Comparison of ENCODE assay signal across 20 mouse cellular contexts in genomic region chr11:106498739-106499379, GRCm38 (mm10). TPM values are rescaled to one million over a fixed set of nuclear protein-coding genes. Genes with fewer than 3 reads are reported as not detected.
DNase-seq lines count a peak whose midpoint lies in the region; ATAC-seq and TF ChIP-seq lines count a peak whose summit lies in the region.
"Had no signal": no experiment of that assay in that cellular context is flagged by ENCODE, and none has a peak within 500 bp of the region (broad histone marks: within the 10 kb centered on the region; RNA-seq: fewer than 3 reads in every experiment).

No protein-coding gene starts in this region.

- H3K27ac ChIP-seq in forebrain, embryonic 10.5 days: 0 out of 2 replicates have a peak overlapping the region, but pooled peaks have one; percentile 30
- no peak overlapping the region for H3K27ac ChIP-seq in forebrain, embryonic 15.5 days (replicated peaks)
- no peak overlapping the region for H3K27ac ChIP-seq in liver, postnatal 0 days (ENCODE audit: low read depth)
- no peak overlapping the region for H3K27ac ChIP-seq in liver, embryonic 12.5 days
- H3K27ac ChIP-seq in bone marrow macrophage, adult 2 months (ENCODE audit: insufficient read depth, low read depth, low read length): peak overlapping the region; percentile 50
- H3K27ac ChIP-seq: hindbrain, embryonic 10.5 days; limb, embryonic 12.5 days; liver, embryonic 13.5 days; midbrain, embryonic 10.5 days had no signal

- no peak for TF ChIP-seq EP300 in liver, postnatal 0 days (IDR thresholded peaks at IDR 0.05; ENCODE audit: low read depth)

- DNase-seq in forebrain, embryonic 10.5 days (ENCODE audit: extremely low spot score, low spot score): no peak
- DNase-seq in liver, postnatal 0 days: no peak
- DNase-seq in gastrocnemius, postnatal 10 days: no peak
- no peak for DNase-seq in left cerebral cortex, postnatal 10 days (ENCODE audit: extremely low spot score in 1 of 2, low spot score in 2 of 2)
- DNase-seq: adrenal gland, adult 2 months; B cell, adult 2 months; cerebellum, adult 8-10 months; forebrain, postnatal 0 days; gastrocnemius, postnatal 36 days; liver, embryonic 13.5 days; lung, embryonic 14.5 days had no signal

- H3K4me1 ChIP-seq in forebrain, embryonic 10.5 days: peaks cover 32% of the 10 kb centered on the region
- H3K4me1 ChIP-seq in forebrain, embryonic 15.5 days: peaks cover 15% of the 10 kb centered on the region
- H3K4me1 ChIP-seq in liver, postnatal 0 days (ENCODE audit: insufficient read depth): peaks cover 8% of the 10 kb centered on the region
- peaks cover 31% of the 10 kb centered on the region for H3K4me1 ChIP-seq in liver, embryonic 12.5 days
- H3K4me1 ChIP-seq in E14TG2a.4 (replicated peaks; ENCODE audit: low read depth, low read length): peaks cover 44% of the 10 kb centered on the region
- H3K4me1 ChIP-seq in bone marrow macrophage, adult 2 months (ENCODE audit: control insufficient read depth, insufficient read depth, low read length): peaks cover 13% of the 10 kb centered on the region

- no peaks in the 10 kb centered on the region for H3K36me3 ChIP-seq in forebrain, embryonic 10.5 days (replicated peaks)
- no peaks in the 10 kb centered on the region for H3K36me3 ChIP-seq in forebrain, embryonic 15.5 days
- 0 out of 2 replicates have a peak, but pooled peaks cover 2% of the 10 kb centered on the region for H3K36me3 ChIP-seq in liver, postnatal 0 days (replicated peaks; ENCODE audit: insufficient read depth, low read length)
- no peaks in the 10 kb centered on the region for H3K36me3 ChIP-seq in liver, embryonic 12.5 days
- H3K36me3 ChIP-seq in E14TG2a.4 (ENCODE audit: insufficient read depth, low read length): peaks cover 4% of the 10 kb centered on the region
- H3K36me3 ChIP-seq: limb, embryonic 12.5 days; liver, embryonic 13.5 days; midbrain, embryonic 10.5 days had no signal

- TF ChIP-seq CTCF in liver, postnatal 0 days (IDR thresholded peaks at IDR 0.05; ENCODE audit: low read depth): 0 out of 2 replicates have a peak, but pooled peaks have one; percentile 2
- no peak for TF ChIP-seq CTCF in E14TG2a.4 (conservative IDR thresholded peaks at IDR 0.05; ENCODE audit: low read length)
- TF ChIP-seq CTCF in bone marrow macrophage, adult 2 months (IDR thresholded peaks at IDR 0.05; ENCODE audit: low read depth, low read length): no peak

- WGBS in forebrain, embryonic 10.5 days: 21% methylated on average over 4 of the region's 4 CpGs
- WGBS in forebrain, embryonic 15.5 days: 12% methylated on average over 4 of the region's 4 CpGs
- WGBS in liver, postnatal 0 days (ENCODE audit: insufficient replicate concordance): 48% methylated on average over 4 of the region's 4 CpGs
- WGBS in liver, embryonic 12.5 days (ENCODE audit: insufficient replicate concordance): 62% methylated on average over 4 of the region's 4 CpGs

- ATAC-seq in forebrain, embryonic 15.5 days (replicated peaks): no peak
- no peak for ATAC-seq in liver, postnatal 0 days
- no peak for ATAC-seq in liver, embryonic 12.5 days
- ATAC-seq: forebrain, postnatal 0 days; intestine, postnatal 0 days; Patski had no signal

- TF ChIP-seq POLR2A in bone marrow macrophage, adult 2 months (IDR thresholded peaks at IDR 0.05; ENCODE audit: borderline replicate concordance, low read depth, low read length): no peak

- no peak overlapping the region for H3K4me2 ChIP-seq in forebrain, embryonic 15.5 days (replicated peaks)
- H3K4me2 ChIP-seq in liver, postnatal 0 days (ENCODE audit: low read depth, low read length): no peak overlapping the region
- no peak overlapping the region for H3K4me2 ChIP-seq in liver, embryonic 12.5 days
- H3K4me2 ChIP-seq: limb, embryonic 12.5 days; liver, embryonic 13.5 days; lung, embryonic 14.5 days had no signal

- H3K4me3 ChIP-seq in forebrain, embryonic 10.5 days: no peak overlapping the region
- no peak overlapping the region for H3K4me3 ChIP-seq in forebrain, embryonic 15.5 days
- H3K4me3 ChIP-seq in liver, postnatal 0 days (ENCODE audit: low read depth, low read length): no peak overlapping the region
- no peak overlapping the region for H3K4me3 ChIP-seq in liver, embryonic 12.5 days
- H3K4me3 ChIP-seq in E14TG2a.4 (replicated peaks; ENCODE audit: low read length): 0 out of 2 replicates have a peak overlapping the region, but pooled peaks have one; percentile 17
- H3K4me3 ChIP-seq in bone marrow macrophage, adult 2 months (ENCODE audit: insufficient read depth, low read length): no peak overlapping the region
- H3K4me3 ChIP-seq: hindbrain, embryonic 10.5 days; limb, embryonic 12.5 days; liver, embryonic 13.5 days; midbrain, embryonic 10.5 days had no signal

- intact Hi-C loops in left cerebral cortex, postnatal 10 days (cut with DNase I): loop anchor here (10.0 kb wide), 1 partner anchor 246 kb away; no protein-coding TSS in a partner anchor

- H3K27me3 ChIP-seq in forebrain, embryonic 10.5 days (ENCODE audit: poor library complexity, severe bottlenecking): no peaks in the 10 kb centered on the region
- no peaks in the 10 kb centered on the region for H3K27me3 ChIP-seq in forebrain, embryonic 15.5 days
- H3K27me3 ChIP-seq in liver, postnatal 0 days (ENCODE audit: insufficient read depth, low read length): no peaks in the 10 kb centered on the region
- no peaks in the 10 kb centered on the region for H3K27me3 ChIP-seq in liver, embryonic 12.5 days (replicated peaks)
- H3K27me3 ChIP-seq in E14TG2a.4 (ENCODE audit: insufficient read depth, low read length): no peaks in the 10 kb centered on the region
- H3K27me3 ChIP-seq: limb, embryonic 12.5 days; liver, embryonic 13.5 days; Patski had no signal

- H3K9ac ChIP-seq in forebrain, embryonic 15.5 days (replicated peaks): no peak overlapping the region
- H3K9ac ChIP-seq in liver, postnatal 0 days (replicated peaks): no peak overlapping the region
- no peak overlapping the region for H3K9ac ChIP-seq in liver, embryonic 12.5 days
- H3K9ac ChIP-seq: forebrain, postnatal 0 days; limb, embryonic 12.5 days; liver, embryonic 13.5 days; lung, embryonic 14.5 days had no signal

- no peaks in the 10 kb centered on the region for H3K9me3 ChIP-seq in forebrain, embryonic 10.5 days
- H3K9me3 ChIP-seq in forebrain, embryonic 15.5 days: no peaks in the 10 kb centered on the region
- no peaks in the 10 kb centered on the region for H3K9me3 ChIP-seq in liver, postnatal 0 days (ENCODE audit: low read length)
- no peaks in the 10 kb centered on the region for H3K9me3 ChIP-seq in liver, embryonic 12.5 days (replicated peaks)
- H3K9me3 ChIP-seq in E14TG2a.4 (ENCODE audit: low read length): no peaks in the 10 kb centered on the region
- H3K9me3 ChIP-seq: hindbrain, embryonic 10.5 days; limb, embryonic 12.5 days; liver, embryonic 13.5 days; midbrain, embryonic 10.5 days had no signal

RNA-seq across cellular contexts. Expression of gene Ern1, which starts 11.2 kb away (rescaled TPM):
- polyA plus RNA-seq in forebrain, embryonic 10.5 days (2016; fragmentation: Nextera tagmentation; extraction: Ambion mirVana): 4.6 and 5.3 TPM in 2 replicates
- polyA plus RNA-seq in forebrain, embryonic 15.5 days (2015; fragmentation: Nextera tagmentation; extraction: Ambion mirVana): 5.5 and 6.9 TPM in 2 replicates
- polyA plus RNA-seq in liver, postnatal 0 days (2015; fragmentation: Nextera tagmentation; extraction: Ambion mirVana): 1.9 and 2.9 TPM in 2 replicates
- polyA plus RNA-seq in liver, embryonic 12.5 days (2016; fragmentation: Nextera tagmentation; extraction: Ambion mirVana): 6.7 and 6.8 TPM in 2 replicates
- polyA plus RNA-seq in bone marrow macrophage, adult 2 months (2012; ENCODE audit: insufficient read depth, insufficient read length, missing spikeins): 27.5 and 27.8 TPM in 2 replicates
- total RNA-seq in gastrocnemius, postnatal 10 days (2021): 1 to 10 TPM; 5.0 to 7.5 TPM
- 1 to 10 TPM; 7.6 to 9.5 TPM for total RNA-seq in left cerebral cortex, postnatal 10 days (2021)

Comparison
In these comparisons a context has a peak if more than half of its experiments do, and no peak if none do; other contexts are left out.
1. H3K27ac ChIP-seq: peak in forebrain, embryonic 10.5 days (single experiment) and bone marrow macrophage, adult 2 months (single experiment); none in forebrain, embryonic 15.5 days (single experiment), liver, postnatal 0 days (single experiment) and liver, embryonic 12.5 days (single experiment).